Mouse (Mus musculus) heart, postnatal 0 days (tissue): ENCODE results near the gene Ptprn2.

Source experiments
- CTCF ChIP-seq: IDR thresholded peaks from 2 replicates; pipeline ENCODE4 v1.5.1; 2016; ENCODE audit warnings: antibody characterized with exemption, control low read depth, low read depth
- EP300 ChIP-seq: IDR thresholded peaks from 2 replicates; pipeline ENCODE4 v1.6.1; 2016; ENCODE audit warnings: antibody characterized with exemption, low read depth

DNA sequence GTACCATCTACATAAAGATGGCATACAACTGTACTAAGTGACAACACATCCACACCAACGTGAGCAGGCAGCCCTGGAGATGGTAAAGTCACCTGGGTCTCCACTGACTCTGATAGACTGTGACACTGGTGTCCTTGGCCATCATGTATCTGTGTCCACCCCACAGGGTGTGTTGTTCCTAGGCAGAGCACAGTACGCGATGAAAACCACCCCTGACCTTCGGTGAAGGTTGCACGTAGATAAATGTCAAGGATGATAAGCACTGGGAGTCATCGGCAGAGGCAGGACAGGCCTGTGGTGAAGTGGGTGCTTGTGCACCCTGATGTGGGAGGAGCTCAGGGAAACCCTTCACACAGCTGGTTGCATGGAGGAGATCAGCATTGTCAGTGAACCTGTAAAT, 541.8 kb downstream of the Ptprn2 start:
- TF ChIP-seq CTCF (no peak), EP300 (no peak)
